Mouse (Mus musculus): ENCODE measurements around the gene Dclk2. TPM values are rescaled to one million over a fixed set of nuclear protein-coding genes. Genes with fewer than 3 reads are reported as not detected.

Dclk2 gene
- 20.7 and 20.9 TPM in 2 replicates for polyA plus RNA-seq (2011; ENCODE audit: insufficient read depth, insufficient read length, low read depth, missing spikeins)

DNA sequence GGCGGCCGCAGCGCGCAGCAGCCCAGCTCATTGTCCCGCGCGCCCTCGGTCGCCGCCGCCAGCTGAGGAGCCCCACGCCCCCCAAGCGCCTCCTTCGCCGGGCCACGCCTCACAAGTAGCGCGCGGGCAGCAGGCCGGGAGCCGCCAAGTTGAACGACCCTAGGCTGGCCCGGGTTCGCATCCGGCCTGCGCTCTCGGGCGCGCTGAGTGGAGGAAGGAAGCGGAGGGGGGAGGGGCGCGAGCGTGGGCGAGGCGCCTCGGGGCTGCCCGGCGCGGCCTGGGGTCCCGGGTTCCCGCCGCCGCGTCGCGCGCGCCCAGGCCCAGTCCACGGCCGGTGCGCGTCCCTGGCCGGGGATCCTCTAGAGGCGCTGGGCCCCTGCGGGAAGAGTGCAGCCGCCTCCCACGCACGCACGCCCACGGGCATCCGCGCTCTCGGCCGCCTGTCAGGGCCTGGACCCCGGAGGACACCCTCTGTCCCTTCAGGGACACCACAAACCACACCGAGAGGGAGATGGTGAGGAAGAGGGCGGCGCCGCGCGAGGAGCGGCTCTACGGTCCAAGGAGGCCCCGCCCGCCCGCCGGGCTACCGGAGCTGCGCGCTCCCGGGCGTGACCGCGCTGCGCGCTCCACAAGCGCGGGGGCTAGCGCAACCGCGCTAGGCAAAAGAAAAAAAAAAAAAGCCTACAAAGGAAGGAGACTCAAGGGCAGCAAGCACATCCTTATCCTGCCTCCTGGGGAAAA, at the start of gene Dclk2:
Gene Dclk2 (minus strand): TSS at position 510 of the 741 bp plus-strand sequence.
- Histone ChIP-seq H3K9me3 (replicated peaks; ENCODE audit: control insufficient read depth, insufficient read depth, low read length, poor library complexity, severe bottlenecking) (no peaks in the 10 kb centered on the region), H3K36me3 (ENCODE audit: control insufficient read depth, insufficient read depth, low read length, poor library complexity, severe bottlenecking) (no peaks in the 10 kb centered on the region), H3K27ac (ENCODE audit: insufficient read depth, low read length) (no peak within 1 kb of the TSS), H3K4me1 (ENCODE audit: control insufficient read depth, insufficient read depth, low read length) (no peaks in the 10 kb centered on the region), H3K4me3 (ENCODE audit: low read depth, low read length) (peak within 1 kb of the TSS; percentile 62), H3K27me3 (ENCODE audit: control insufficient read depth, insufficient read depth, low read length, poor library complexity, severe bottlenecking) (no peaks in the 10 kb centered on the region), H3K9ac (ENCODE audit: low read depth, poor library complexity, severe bottlenecking) (peak within 1 kb of the TSS; percentile 93)
- TF ChIP-seq CTCF (IDR thresholded peaks at IDR 0.05; ENCODE audit: low read depth, low read length), result no peak
- no peak for TF ChIP-seq EP300 (IDR thresholded peaks at IDR 0.05; ENCODE audit: insufficient read depth, low read depth, low read length)
- no peak for TF ChIP-seq POLR2A (IDR thresholded peaks at IDR 0.05; ENCODE audit: insufficient read depth, low read length)

DNA sequence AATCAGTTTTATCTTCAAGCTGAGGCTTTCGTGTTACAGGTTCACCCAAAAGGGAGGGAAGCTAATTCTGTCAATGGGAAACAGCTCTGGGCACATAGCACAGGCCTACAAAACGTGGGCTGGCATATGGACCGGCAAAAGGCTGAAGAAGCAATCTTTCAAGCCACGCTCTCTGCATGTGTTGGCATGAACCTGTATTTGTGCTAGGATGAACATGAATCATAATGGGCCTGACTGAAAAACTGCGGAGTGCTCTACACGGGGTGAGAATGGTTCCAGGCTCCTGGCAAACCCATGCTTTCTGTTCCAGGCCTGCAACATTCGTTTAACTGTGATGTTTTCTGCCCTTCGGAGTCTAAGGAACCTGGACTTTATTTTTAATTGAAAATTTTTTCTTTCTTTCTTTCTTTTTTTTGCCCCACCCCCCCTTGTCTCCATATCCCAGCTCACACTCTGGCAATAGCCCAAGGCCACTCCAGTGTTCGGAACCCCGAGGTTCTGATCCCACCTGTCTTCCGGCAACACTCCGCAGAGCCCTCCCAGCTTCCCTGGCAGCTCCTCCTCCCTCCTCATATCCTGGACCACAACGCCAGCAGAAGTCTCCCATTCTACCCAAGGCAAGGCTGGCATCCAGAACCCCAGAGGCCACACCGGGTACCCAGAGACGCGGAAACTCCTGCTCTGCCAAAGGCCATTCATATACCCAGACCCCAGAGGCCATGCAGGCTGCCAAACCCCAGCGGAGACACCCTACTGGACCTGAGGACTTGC, 42.2 kb upstream of the Dclk2 start:
- no peak overlapping the region for H3K9ac ChIP-seq (ENCODE audit: low read depth, poor library complexity, severe bottlenecking)
- H3K27ac ChIP-seq (ENCODE audit: insufficient read depth, low read length), result no peak overlapping the region
- H3K27me3 ChIP-seq (ENCODE audit: control insufficient read depth, insufficient read depth, low read length, poor library complexity, severe bottlenecking), result no peaks in the 10 kb centered on the region; the same call in 1 of the 2 replicates
- H3K9me3 ChIP-seq (replicated peaks; ENCODE audit: control insufficient read depth, insufficient read depth, low read length, poor library complexity, severe bottlenecking), result no peaks in the 10 kb centered on the region
- no peak overlapping the region for H3K4me3 ChIP-seq (ENCODE audit: low read depth, low read length)
- TF ChIP-seq CTCF (IDR thresholded peaks at IDR 0.05; ENCODE audit: low read depth, low read length) (no peak), POLR2A (IDR thresholded peaks at IDR 0.05; ENCODE audit: insufficient read depth, low read length) (no peak), EP300 (IDR thresholded peaks at IDR 0.05; ENCODE audit: insufficient read depth, low read depth, low read length) (no peak)
- H3K4me1 ChIP-seq (ENCODE audit: control insufficient read depth, insufficient read depth, low read length), result no peaks in the 10 kb centered on the region
- no peaks in the 10 kb centered on the region for H3K36me3 ChIP-seq (ENCODE audit: control insufficient read depth, insufficient read depth, low read length, poor library complexity, severe bottlenecking)

GRCm38 (mm10) chr3:86961395-86961669, 40.7 kb upstream of the Dclk2 start:
- Histone ChIP-seq H3K9me3 (replicated peaks; ENCODE audit: control insufficient read depth, insufficient read depth, low read length, poor library complexity, severe bottlenecking) (no peaks in the 10 kb centered on the region), H3K9ac (ENCODE audit: low read depth, poor library complexity, severe bottlenecking) (no peak overlapping the region), H3K27me3 (ENCODE audit: control insufficient read depth, insufficient read depth, low read length, poor library complexity, severe bottlenecking) (no peaks in the 10 kb centered on the region; the same call in 1 of the 2 replicates), H3K4me1 (ENCODE audit: control insufficient read depth, insufficient read depth, low read length) (no peaks in the 10 kb centered on the region), H3K4me3 (ENCODE audit: low read depth, low read length) (no peak overlapping the region), H3K27ac (ENCODE audit: insufficient read depth, low read length) (no peak overlapping the region), H3K36me3 (ENCODE audit: control insufficient read depth, insufficient read depth, low read length, poor library complexity, severe bottlenecking) (no peaks in the 10 kb centered on the region)
- TF ChIP-seq EP300 (IDR thresholded peaks at IDR 0.05; ENCODE audit: insufficient read depth, low read depth, low read length) (no peak), POLR2A (IDR thresholded peaks at IDR 0.05; ENCODE audit: insufficient read depth, low read length) (no peak), CTCF (IDR thresholded peaks at IDR 0.05; ENCODE audit: low read depth, low read length) (no peak)

DNA sequence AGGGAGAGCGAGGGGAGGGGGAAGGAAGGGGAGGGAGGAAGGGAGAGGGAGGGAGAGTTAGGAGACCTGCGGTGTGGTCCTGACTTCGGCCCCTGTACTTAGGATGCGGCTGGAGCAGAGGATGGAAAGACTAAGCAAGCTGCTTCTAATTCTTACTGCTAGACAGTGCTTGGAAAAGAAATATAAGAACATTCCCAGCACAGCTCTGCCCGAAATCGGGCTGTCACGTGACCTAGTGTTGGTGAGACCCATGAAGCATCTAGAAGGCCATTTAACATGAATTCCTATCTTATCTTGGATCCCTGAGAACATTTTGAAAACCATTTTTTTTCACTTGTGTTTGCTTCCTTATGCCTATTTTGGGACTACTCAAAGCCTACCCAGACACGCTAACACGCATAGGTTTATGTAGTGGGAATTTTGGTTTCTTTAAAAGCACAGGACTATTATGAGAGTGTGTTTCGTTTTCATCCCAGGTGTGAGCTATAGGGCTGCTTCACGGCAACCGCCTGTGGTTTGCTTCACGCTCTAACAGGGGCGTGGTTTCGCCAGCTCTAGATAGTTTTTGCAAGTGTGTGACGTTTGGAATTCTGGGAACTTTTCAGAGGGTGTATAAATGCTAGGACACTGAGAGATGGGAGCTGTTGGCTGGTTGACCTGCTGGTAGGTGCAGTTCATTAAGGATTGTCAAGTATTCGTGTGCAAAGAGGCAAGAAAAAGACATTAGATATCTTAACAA, 40.2 kb upstream of the Dclk2 start:
- H3K4me3 ChIP-seq (ENCODE audit: low read depth, low read length), result no peak overlapping the region
- TF ChIP-seq EP300 (IDR thresholded peaks at IDR 0.05; ENCODE audit: insufficient read depth, low read depth, low read length) (no peak), POLR2A (IDR thresholded peaks at IDR 0.05; ENCODE audit: insufficient read depth, low read length) (no peak), CTCF (IDR thresholded peaks at IDR 0.05; ENCODE audit: low read depth, low read length) (no peak)
- H3K4me1 ChIP-seq (ENCODE audit: control insufficient read depth, insufficient read depth, low read length), result no peaks in the 10 kb centered on the region
- H3K27me3 ChIP-seq (ENCODE audit: control insufficient read depth, insufficient read depth, low read length, poor library complexity, severe bottlenecking), result no peaks in the 10 kb centered on the region; the same call in 1 of the 2 replicates
- H3K27ac ChIP-seq (ENCODE audit: insufficient read depth, low read length), result no peak overlapping the region
- no peaks in the 10 kb centered on the region for H3K9me3 ChIP-seq (replicated peaks; ENCODE audit: control insufficient read depth, insufficient read depth, low read length, poor library complexity, severe bottlenecking)
- no peaks in the 10 kb centered on the region for H3K36me3 ChIP-seq (ENCODE audit: control insufficient read depth, insufficient read depth, low read length, poor library complexity, severe bottlenecking)
- H3K9ac ChIP-seq (ENCODE audit: low read depth, poor library complexity, severe bottlenecking), result no peak overlapping the region

DNA sequence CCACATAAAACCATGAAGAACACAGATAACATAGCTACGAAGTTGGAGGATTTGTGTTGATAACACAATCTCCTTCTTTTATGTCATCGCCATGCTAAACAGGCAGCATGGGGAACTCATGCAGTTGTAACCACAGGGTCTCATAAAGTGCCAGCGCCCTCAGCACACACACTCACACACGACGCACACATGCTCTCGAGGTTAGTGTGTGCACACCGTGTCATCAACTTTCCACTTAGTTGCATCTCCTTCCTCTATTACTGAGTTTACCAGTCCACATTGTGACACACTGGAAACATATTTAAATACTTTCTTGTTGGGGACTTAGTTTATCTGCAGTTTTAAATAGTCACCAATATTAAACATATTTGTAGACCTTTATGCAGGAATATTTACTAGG, 38.4 kb upstream of the Dclk2 start:
- H3K27me3 ChIP-seq (ENCODE audit: control insufficient read depth, insufficient read depth, low read length, poor library complexity, severe bottlenecking), result no peaks in the 10 kb centered on the region
- H3K9me3 ChIP-seq (replicated peaks; ENCODE audit: control insufficient read depth, insufficient read depth, low read length, poor library complexity, severe bottlenecking), result no peaks in the 10 kb centered on the region
- H3K9ac ChIP-seq (ENCODE audit: low read depth, poor library complexity, severe bottlenecking), result no peak overlapping the region
- TF ChIP-seq CTCF (IDR thresholded peaks at IDR 0.05; ENCODE audit: low read depth, low read length) (no peak), POLR2A (IDR thresholded peaks at IDR 0.05; ENCODE audit: insufficient read depth, low read length) (no peak)
- no peaks in the 10 kb centered on the region for H3K4me1 ChIP-seq (ENCODE audit: control insufficient read depth, insufficient read depth, low read length)
- no peaks in the 10 kb centered on the region for H3K36me3 ChIP-seq (ENCODE audit: control insufficient read depth, insufficient read depth, low read length, poor library complexity, severe bottlenecking)
- H3K27ac ChIP-seq (ENCODE audit: insufficient read depth, low read length), result no peak overlapping the region
- no peak overlapping the region for H3K4me3 ChIP-seq (ENCODE audit: low read depth, low read length)
